In genomic region chr15:102326892-102327291, GRCm38 (mm10) we compare ENCODE assay signal across 8 mouse cellular contexts. TPM values are rescaled to one million over a fixed set of nuclear protein-coding genes. Genes with fewer than 3 reads are reported as not detected.
DNase-seq lines count a peak whose midpoint lies in the region; ATAC-seq lines count a peak whose summit lies in the region.

No protein-coding gene starts in this region.

- no peak for ATAC-seq in kidney, embryonic 14.5 days (ENCODE audit: low FRiP score, low TSS enrichment)
- ATAC-seq in hindbrain, embryonic 16.5 days: no peak
- no peak for ATAC-seq in midbrain, embryonic 15.5 days (replicated peaks)
- ATAC-seq in megakaryocyte progenitor cell, adult 5-6 weeks (replicated peaks; ENCODE audit: poor library complexity): no peak
- no peak for ATAC-seq in granulocyte monocyte progenitor cell, adult 5-6 weeks (replicated peaks; ENCODE audit: poor library complexity, severe bottlenecking)

- peaks cover 49% of the 10 kb centered on the region for H3K36me3 ChIP-seq in kidney, embryonic 14.5 days (ENCODE audit: control insufficient read depth, insufficient read depth, low read length)
- H3K36me3 ChIP-seq in hindbrain, embryonic 16.5 days (ENCODE audit: control insufficient read depth, insufficient read depth, low read length): peaks cover 10% of the 10 kb centered on the region
- peaks cover 20% of the 10 kb centered on the region; the same call in 1 of the 2 replicates for H3K36me3 ChIP-seq in midbrain, embryonic 15.5 days (replicated peaks)

- WGBS in kidney, embryonic 14.5 days: 60% methylated on average over 8 of the region's 8 CpGs
- WGBS in hindbrain, embryonic 16.5 days: 69% methylated on average over 8 of the region's 8 CpGs
- 70% methylated on average over 8 of the region's 8 CpGs for WGBS in midbrain, embryonic 15.5 days

- H3K9me3 ChIP-seq in kidney, embryonic 14.5 days (ENCODE audit: control insufficient read depth, low read length): no peaks in the 10 kb centered on the region
- H3K9me3 ChIP-seq in hindbrain, embryonic 16.5 days (ENCODE audit: control insufficient read depth, low read length): no peaks in the 10 kb centered on the region
- H3K9me3 ChIP-seq in midbrain, embryonic 15.5 days: no peaks in the 10 kb centered on the region

- peak overlapping the region; percentile 68 for H3K4me3 ChIP-seq in kidney, embryonic 14.5 days (ENCODE audit: low read length)
- peak overlapping the region; percentile 82 for H3K4me3 ChIP-seq in brown adipose tissue, adult 24 weeks (ENCODE audit: insufficient read depth, low read depth, low read length)
- peak overlapping the region; percentile 83 for H3K4me3 ChIP-seq in hindbrain, embryonic 16.5 days (ENCODE audit: low read length)
- H3K4me3 ChIP-seq in midbrain, embryonic 15.5 days: peak overlapping the region; percentile 90

- DNase-seq in kidney, adult 9 months: no peak
- no peak for DNase-seq in left cerebral cortex, adult 8-10 months (ENCODE audit: low spot score in 2 of 2)

- H3K27me3 ChIP-seq in kidney, embryonic 14.5 days (ENCODE audit: control insufficient read depth, insufficient read depth, low read length): no peaks in the 10 kb centered on the region
- H3K27me3 ChIP-seq in hindbrain, embryonic 16.5 days (replicated peaks; ENCODE audit: control insufficient read depth, insufficient read depth, low read length): no peaks in the 10 kb centered on the region
- no peaks in the 10 kb centered on the region for H3K27me3 ChIP-seq in midbrain, embryonic 15.5 days (replicated peaks)

- H3K4me1 ChIP-seq in kidney, embryonic 14.5 days (ENCODE audit: control insufficient read depth, insufficient read depth, low read length): peaks cover 18% of the 10 kb centered on the region
- peaks cover 5% of the 10 kb centered on the region; the same call in 1 of the 2 replicates for H3K4me1 ChIP-seq in brown adipose tissue, adult 24 weeks (ENCODE audit: control insufficient read depth, insufficient read depth, insufficient read length, low read length)
- H3K4me1 ChIP-seq in hindbrain, embryonic 16.5 days (ENCODE audit: control insufficient read depth, insufficient read depth, low read depth, low read length): peaks cover 14% of the 10 kb centered on the region
- peaks cover 18% of the 10 kb centered on the region for H3K4me1 ChIP-seq in midbrain, embryonic 15.5 days

- peak overlapping the region; percentile 81 for H3K9ac ChIP-seq in kidney, embryonic 14.5 days (ENCODE audit: low read depth, low read length)
- H3K9ac ChIP-seq in hindbrain, embryonic 16.5 days (ENCODE audit: low read depth, low read length): peak overlapping the region; percentile 82
- H3K9ac ChIP-seq in midbrain, embryonic 15.5 days: peak overlapping the region; percentile 90

- peak overlapping the region; percentile 83 for H3K4me2 ChIP-seq in kidney, embryonic 14.5 days (replicated peaks; ENCODE audit: low read depth, low read length)
- H3K4me2 ChIP-seq in hindbrain, embryonic 16.5 days (ENCODE audit: low read length): peak overlapping the region; percentile 73
- H3K4me2 ChIP-seq in midbrain, embryonic 15.5 days: peak overlapping the region; percentile 76

- peak overlapping the region; percentile 74; the same call in 1 of the 2 replicates for H3K27ac ChIP-seq in kidney, embryonic 14.5 days (ENCODE audit: low read depth, low read length)
- H3K27ac ChIP-seq in brown adipose tissue, adult 24 weeks (replicated peaks; ENCODE audit: low read depth, low read length): peak overlapping the region; percentile 41; the same call in 1 of the 2 replicates
- no peak overlapping the region for H3K27ac ChIP-seq in hindbrain, embryonic 16.5 days (ENCODE audit: low read depth, low read length)
- H3K27ac ChIP-seq in midbrain, embryonic 15.5 days: 0 out of 2 replicates have a peak overlapping the region, but pooled peaks have one; percentile 80

RNA-seq across cellular contexts. Expression of gene Pfdn5, which starts 1.0 kb away (rescaled TPM):
- polyA plus RNA-seq in kidney, embryonic 14.5 days (2014; fragmentation: Nextera tagmentation; extraction: Ambion mirVana): 481 and 576 TPM in 2 replicates
- 371 and 394 TPM in 2 replicates for polyA plus RNA-seq in brown adipose tissue, adult 24 weeks (2012; ENCODE audit: insufficient read depth, insufficient read length, missing spikeins)
- 448 and 464 TPM in 2 replicates for polyA plus RNA-seq in hindbrain, embryonic 16.5 days (2015; fragmentation: Nextera tagmentation; extraction: Ambion mirVana)
- polyA plus RNA-seq in midbrain, embryonic 15.5 days (2015; fragmentation: Nextera tagmentation; extraction: Ambion mirVana): 450 and 466 TPM in 2 replicates
- total RNA-seq in megakaryocyte progenitor cell, adult 5-6 weeks (2015): 345 and 346 TPM in 2 replicates
- total RNA-seq in megakaryocyte progenitor cell, adult 5-6 weeks (2017): 343 and 379 TPM in 2 replicates
- 100 to 1,000 TPM; 457 to 497 (median 483) TPM for total RNA-seq in left cerebral cortex, adult 8-10 months (2022)
- 299 and 314 TPM in 2 replicates for total RNA-seq in granulocyte monocyte progenitor cell, adult 5-6 weeks (2014; fragmentation: Nextera tagmentation)
- total RNA-seq in granulocyte monocyte progenitor cell, adult 5-6 weeks (2017): 366 and 404 TPM in 2 replicates

RNA-seq across cellular contexts. Expression of gene Myg1, which starts 4.6 kb away (rescaled TPM):
- 117 and 129 TPM in 2 replicates for polyA plus RNA-seq in kidney, embryonic 14.5 days (2014; fragmentation: Nextera tagmentation; extraction: Ambion mirVana)
- polyA plus RNA-seq in brown adipose tissue, adult 24 weeks (2012; ENCODE audit: insufficient read depth, insufficient read length, missing spikeins): 29.4 and 35.9 TPM in 2 replicates
- polyA plus RNA-seq in hindbrain, embryonic 16.5 days (2015; fragmentation: Nextera tagmentation; extraction: Ambion mirVana): 88.1 and 99.0 TPM in 2 replicates
- polyA plus RNA-seq in midbrain, embryonic 15.5 days (2015; fragmentation: Nextera tagmentation; extraction: Ambion mirVana): 91.8 and 103 TPM in 2 replicates
- total RNA-seq in megakaryocyte progenitor cell, adult 5-6 weeks (2015): 26.5 and 28.4 TPM in 2 replicates
- 56.4 and 58.5 TPM in 2 replicates for total RNA-seq in megakaryocyte progenitor cell, adult 5-6 weeks (2017)
- total RNA-seq in left cerebral cortex, adult 8-10 months (2022): 10 to 100 TPM; 59.3 to 63.4 (median 61.9) TPM
- total RNA-seq in granulocyte monocyte progenitor cell, adult 5-6 weeks (2014; fragmentation: Nextera tagmentation): 63.3 and 88.7 TPM in 2 replicates
- total RNA-seq in granulocyte monocyte progenitor cell, adult 5-6 weeks (2017): 55.1 and 59.9 TPM in 2 replicates

RNA-seq across cellular contexts. Expression of gene Aaas, which starts 23.7 kb away (rescaled TPM):
- 73.3 and 84.7 TPM in 2 replicates for polyA plus RNA-seq in kidney, embryonic 14.5 days (2014; fragmentation: Nextera tagmentation; extraction: Ambion mirVana)
- 13.2 and 20.7 TPM in 2 replicates for polyA plus RNA-seq in brown adipose tissue, adult 24 weeks (2012; ENCODE audit: insufficient read depth, insufficient read length, missing spikeins)
- polyA plus RNA-seq in hindbrain, embryonic 16.5 days (2015; fragmentation: Nextera tagmentation; extraction: Ambion mirVana): 36.1 and 38.1 TPM in 2 replicates
- 37.4 and 37.9 TPM in 2 replicates for polyA plus RNA-seq in midbrain, embryonic 15.5 days (2015; fragmentation: Nextera tagmentation; extraction: Ambion mirVana)
- total RNA-seq in megakaryocyte progenitor cell, adult 5-6 weeks (2015): 103 and 110 TPM in 2 replicates
- 141 and 151 TPM in 2 replicates for total RNA-seq in megakaryocyte progenitor cell, adult 5-6 weeks (2017)
- 10 to 100 TPM; 20.1 to 25.3 (median 22.2) TPM for total RNA-seq in left cerebral cortex, adult 8-10 months (2022)
- 120 and 123 TPM in 2 replicates for total RNA-seq in granulocyte monocyte progenitor cell, adult 5-6 weeks (2014; fragmentation: Nextera tagmentation)
- 147 and 153 TPM in 2 replicates for total RNA-seq in granulocyte monocyte progenitor cell, adult 5-6 weeks (2017)

RNA-seq across cellular contexts. Expression of gene Espl1, which starts 30.8 kb away (rescaled TPM):
- polyA plus RNA-seq in kidney, embryonic 14.5 days (2014; fragmentation: Nextera tagmentation; extraction: Ambion mirVana): 33.6 and 35.2 TPM in 2 replicates
- polyA plus RNA-seq in brown adipose tissue, adult 24 weeks (2012; ENCODE audit: insufficient read depth, insufficient read length, missing spikeins): 1.5 TPM in 1 of 2 replicates, not detected in the other
- 4.1 and 6.4 TPM in 2 replicates for polyA plus RNA-seq in hindbrain, embryonic 16.5 days (2015; fragmentation: Nextera tagmentation; extraction: Ambion mirVana)
- 5.5 and 7.5 TPM in 2 replicates for polyA plus RNA-seq in midbrain, embryonic 15.5 days (2015; fragmentation: Nextera tagmentation; extraction: Ambion mirVana)
- 33.9 and 34.8 TPM in 2 replicates for total RNA-seq in megakaryocyte progenitor cell, adult 5-6 weeks (2015)
- 15.0 and 19.2 TPM in 2 replicates for total RNA-seq in megakaryocyte progenitor cell, adult 5-6 weeks (2017)
- total RNA-seq in left cerebral cortex, adult 8-10 months (2022): 1 to 10 TPM in 3 of 4 experiments, under 1 TPM in 1; 0.91 to 1.5 (median 1.2) TPM
- total RNA-seq in granulocyte monocyte progenitor cell, adult 5-6 weeks (2014; fragmentation: Nextera tagmentation): 20.8 and 21.7 TPM in 2 replicates
- total RNA-seq in granulocyte monocyte progenitor cell, adult 5-6 weeks (2017): 30.4 and 50.0 TPM in 2 replicates

RNA-seq across cellular contexts. Expression of gene Sp7, which starts 40.1 kb away (rescaled TPM):
- 1.0 and 2.0 TPM in 2 replicates for polyA plus RNA-seq in kidney, embryonic 14.5 days (2014; fragmentation: Nextera tagmentation; extraction: Ambion mirVana)
- polyA plus RNA-seq in brown adipose tissue, adult 24 weeks (2012; ENCODE audit: insufficient read depth, insufficient read length, missing spikeins): not detected in 2 replicates
- polyA plus RNA-seq in hindbrain, embryonic 16.5 days (2015; fragmentation: Nextera tagmentation; extraction: Ambion mirVana): 0.46 and 1.0 TPM in 2 replicates
- 0.09 and 0.26 TPM in 2 replicates for polyA plus RNA-seq in midbrain, embryonic 15.5 days (2015; fragmentation: Nextera tagmentation; extraction: Ambion mirVana)
- not detected in 2 replicates for total RNA-seq in megakaryocyte progenitor cell, adult 5-6 weeks (2015)
- not detected in 2 replicates for total RNA-seq in megakaryocyte progenitor cell, adult 5-6 weeks (2017)
- total RNA-seq in left cerebral cortex, adult 8-10 months (2022): 1 to 10 TPM in 2 of 4 experiments, under 1 TPM in 2; 0.82 to 1.6 (median 1.0) TPM
- total RNA-seq in granulocyte monocyte progenitor cell, adult 5-6 weeks (2014; fragmentation: Nextera tagmentation): not detected in 2 replicates
- total RNA-seq in granulocyte monocyte progenitor cell, adult 5-6 weeks (2017): not detected in 2 replicates
